Mouse (Mus musculus) limb, embryonic 11.5 days (tissue): Measurements from ENCODE around the gene Yap1. TPM values are rescaled to one million over a fixed set of nuclear protein-coding genes. Genes with fewer than 3 reads are reported as not detected.

Experiments used
- ATAC-seq: fragments of 200-750 bp; cut with Nextera tagmentation; 2 replicates; pipeline ENCODE4 v1.8.0; 2017; ENCODE audit warnings: low read depth; ENCODE audit not compliant: insufficient number of reproducible peaks, low FRiP score, low TSS enrichment
- DNase-seq: peaks from one replicate; pipeline ENCODE4 v3.0.0-alpha.2; 2015; ENCODE audit warnings: low spot score
- H3K27ac ChIP-seq: fragments of 300-500 bp; sonication (generic); replicated peaks from 2 replicates; pipeline ENCODE4 v1.5.1; 2014; ENCODE audit warnings: low read depth, mild to moderate bottlenecking, low read length
- H3K27me3 ChIP-seq: fragments of 300-500 bp; sonication (generic); 2 replicates; pipeline ENCODE4 v1.6.1; 2014; ENCODE audit warnings: mild to moderate bottlenecking, low read length, mixed read lengths; ENCODE audit not compliant: control insufficient read depth, insufficient read depth
- H3K36me3 ChIP-seq: fragments of 300-500 bp; sonication (generic); 2 replicates; pipeline ENCODE4 v1.6.1; 2014; ENCODE audit warnings: mild to moderate bottlenecking, low read length, moderate library complexity, mixed read lengths; ENCODE audit not compliant: control insufficient read depth, insufficient read depth
- H3K4me1 ChIP-seq: fragments of 300-500 bp; sonication (generic); 2 replicates; pipeline ENCODE4 v1.6.1; 2014; ENCODE audit warnings: low read length, mixed read lengths; ENCODE audit not compliant: control insufficient read depth, insufficient read depth
- H3K4me2 ChIP-seq: fragments of 300-500 bp; sonication (generic); 2 replicates; pipeline ENCODE4 v1.6.1; 2014; ENCODE audit warnings: low read depth, mild to moderate bottlenecking, moderate library complexity; ENCODE audit not compliant: severe bottlenecking
- H3K4me3 ChIP-seq: fragments of 300-500 bp; sonication (generic); 2 replicates; pipeline ENCODE4 v1.5.1; 2014; ENCODE audit warnings: low read depth, low read length
- H3K9ac ChIP-seq: fragments of 300-500 bp; sonication (generic); 2 replicates; pipeline ENCODE4 v1.6.1; 2014; ENCODE audit warnings: mild to moderate bottlenecking, low read length
- H3K9me3 ChIP-seq: fragments of 300-500 bp; sonication (generic); 2 replicates; pipeline ENCODE4 v1.6.1; 2016; ENCODE audit warnings: low read length; ENCODE audit not compliant: control insufficient read depth
- WGBS: fragments of 180-500 bp; shearing (Covaris S2); extraction: QIAGEN DNeasy Blood & Tissue Kit; methylation state at CpG from one replicate; pipeline ENCODE4 v1.1.7; 2014; 5-methylcytosine and 5-hydroxymethylcytosine counted together
- polyA plus RNA-seq: library from polyadenylated mRNA; unstranded; fragments of >200 nt; fragmentation: Nextera tagmentation; extraction: Ambion mirVana; gene quantifications from 2 replicates; pipeline ENCODE4 v1.2.1, GENCODE M21; 2014

Yap1 gene
- 52.7 and 53.8 TPM in 2 replicates for polyA plus RNA-seq

DNA sequence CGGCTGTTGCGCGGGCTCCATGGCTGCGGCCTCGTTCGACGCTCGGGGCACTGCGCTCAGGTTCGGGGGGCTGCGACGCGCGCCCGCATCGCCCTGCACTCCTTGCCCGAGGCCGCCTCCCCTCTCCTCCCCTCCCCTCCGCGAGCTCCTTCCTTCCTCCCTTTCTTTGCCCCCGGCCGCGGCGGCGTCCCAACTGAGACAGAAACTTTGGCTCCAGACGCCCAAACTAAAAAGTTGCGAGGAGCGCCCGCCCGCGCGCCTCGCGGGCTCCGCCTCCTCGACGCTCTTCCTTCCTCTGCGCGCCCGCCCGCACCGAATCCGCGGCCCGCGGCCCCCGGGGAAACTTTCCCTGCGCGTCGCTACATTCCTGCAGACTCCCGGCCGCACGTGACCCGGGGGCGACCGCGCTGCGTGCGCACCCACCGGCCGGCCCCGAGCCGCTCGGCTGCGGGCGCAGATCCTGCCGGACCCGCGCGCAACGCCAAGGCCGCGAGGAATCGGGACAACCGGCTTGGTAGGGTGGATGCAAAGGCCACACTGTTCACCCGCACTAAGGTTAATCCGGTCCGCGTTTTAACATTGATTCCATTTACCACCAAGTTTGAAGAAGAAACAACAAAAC, at the start of gene Yap1:
Gene Yap1, minus strand, starts transcription at position 227 of the 622 bp plus-strand sequence.
- 1% methylated on average over 68 of the region's 79 CpGs for WGBS
- H3K4me1 ChIP-seq = 0 out of 2 replicates have a peak, but pooled peaks cover 5% of the 10 kb centered on the region
- peaks cover 3% of the 10 kb centered on the region; the same call in 1 of the 2 replicates for H3K36me3 ChIP-seq
- peak within 1 kb of the TSS; percentile 95 for H3K4me3 ChIP-seq
- ATAC-seq = peak; percentile 84
- peak within 1 kb of the TSS; percentile 71 for H3K4me2 ChIP-seq
- peak within 1 kb of the TSS; percentile 99 for H3K9ac ChIP-seq
- peak; percentile 94 for DNase-seq
- H3K27ac ChIP-seq = peak within 1 kb of the TSS; percentile 99
- H3K27me3 ChIP-seq = no peaks in the 10 kb centered on the region
- H3K9me3 ChIP-seq = no peaks in the 10 kb centered on the region

DNA sequence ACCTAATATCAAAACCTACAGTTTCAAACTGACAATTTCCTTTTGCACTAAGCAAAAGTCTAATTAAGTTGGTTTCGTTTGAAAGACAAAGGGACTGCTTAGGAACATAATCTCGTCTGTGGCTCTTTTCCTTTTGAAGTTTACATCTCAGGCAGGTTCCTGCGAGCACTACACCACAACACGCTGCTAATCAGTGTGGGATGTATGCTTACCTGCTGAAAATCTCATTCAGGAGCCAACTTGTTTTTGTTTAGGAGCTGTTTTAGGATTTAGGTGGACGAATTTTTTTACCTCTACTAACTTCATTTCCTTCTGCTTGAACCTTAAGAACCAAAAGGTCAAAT, 38.6 kb upstream of the Yap1 start:
- no peak for DNase-seq
- Histone ChIP-seq H3K9me3 (no peaks in the 10 kb centered on the region), H3K27me3 (no peaks in the 10 kb centered on the region), H3K4me1 (no peaks in the 10 kb centered on the region; the same call in 1 of the 2 replicates), H3K27ac (no peak overlapping the region), H3K4me2 (no peak overlapping the region), H3K4me3 (peak overlapping the region; percentile 8; the same call in 1 of the 2 replicates), H3K36me3 (no peaks in the 10 kb centered on the region), H3K9ac (0 out of 2 replicates have a peak overlapping the region, but pooled peaks have one; percentile 30)
- ATAC-seq = peak; percentile 56; the same call in 1 of the 2 replicates
- 10% methylated on average over 5 of the region's 5 CpGs for WGBS

DNA sequence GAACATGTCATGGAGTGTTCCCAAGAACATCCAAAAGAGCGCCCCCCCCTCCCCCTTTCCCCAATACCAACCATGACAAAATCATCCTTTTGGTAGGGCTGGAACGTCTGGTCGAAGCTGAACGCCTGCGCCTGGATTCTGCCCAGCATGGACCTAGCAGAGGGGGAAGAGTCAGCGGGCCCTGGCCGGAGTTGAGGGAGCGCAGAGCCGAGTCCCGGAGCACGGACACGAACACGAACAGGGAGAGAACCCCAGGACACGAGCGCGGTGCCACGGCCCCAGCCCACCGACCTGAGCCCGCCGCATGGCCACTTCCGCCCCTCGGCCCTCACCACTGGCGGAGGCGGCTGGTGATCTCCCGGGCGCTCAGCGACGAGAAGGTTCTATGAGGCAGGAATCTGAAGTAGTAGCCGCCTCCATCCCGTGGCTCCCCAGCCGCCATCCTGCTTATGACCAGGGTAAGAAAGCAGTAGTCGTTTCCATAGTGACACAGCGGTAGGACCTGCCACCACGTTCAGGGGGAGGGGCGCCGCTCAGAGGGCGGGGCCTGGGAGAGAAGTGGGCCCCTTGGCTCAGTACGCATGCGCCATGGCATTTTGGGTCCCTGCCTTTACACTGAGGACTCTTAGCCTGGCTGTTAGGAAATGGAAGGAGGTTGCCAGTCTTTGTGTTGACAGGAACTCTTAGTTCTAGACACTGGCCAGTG, 38.1 kb upstream of the Yap1 start, which contains the start of gene Cfap300:
Gene Cfap300, minus strand, starts transcription at position 486 of the 706 bp plus-strand sequence.
- WGBS = under 1% methylated on average over 36 of the region's 39 CpGs
- peak within 1 kb of the TSS; percentile 57 for H3K4me3 ChIP-seq
- DNase-seq (peak; percentile 99), ATAC-seq (peak; percentile 97)
- H3K9me3 ChIP-seq = no peaks in the 10 kb centered on the region
- H3K27me3 ChIP-seq = no peaks in the 10 kb centered on the region
- H3K4me1 ChIP-seq = no peaks in the 10 kb centered on the region; the same call in 1 of the 2 replicates
- H3K27ac ChIP-seq = no peak within 1 kb of the TSS; the same call in 1 of the 2 replicates
- no peaks in the 10 kb centered on the region for H3K36me3 ChIP-seq
- peak within 1 kb of the TSS; percentile 58 for H3K9ac ChIP-seq
- peak within 1 kb of the TSS; percentile 59 for H3K4me2 ChIP-seq

DNA sequence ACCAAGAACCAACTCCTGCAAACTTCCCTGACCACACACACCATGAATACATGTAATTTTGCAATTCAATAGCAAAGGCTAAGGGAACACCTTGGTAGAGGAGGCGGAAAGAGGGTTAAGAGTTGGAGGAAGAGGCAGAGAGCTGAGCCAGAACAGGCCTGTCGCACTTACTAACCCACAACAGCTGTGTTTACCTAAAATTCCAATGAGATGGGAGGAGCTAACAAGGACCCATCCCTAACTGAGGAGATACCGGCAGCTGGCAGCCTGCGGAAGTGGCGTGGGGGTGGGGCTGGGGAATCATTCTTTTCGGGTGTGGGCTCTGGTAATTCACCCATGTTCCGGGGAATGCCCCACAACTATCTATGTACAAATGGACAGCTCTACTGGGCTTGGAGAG, 31.1 kb upstream of the Yap1 start:
- Histone ChIP-seq H3K4me3 (no peak overlapping the region), H3K4me1 (no peaks in the 10 kb centered on the region), H3K27ac (no peak overlapping the region), H3K27me3 (no peaks in the 10 kb centered on the region), H3K36me3 (no peaks in the 10 kb centered on the region), H3K9me3 (no peaks in the 10 kb centered on the region), H3K9ac (no peak overlapping the region), H3K4me2 (no peak overlapping the region)
- WGBS = 17% methylated on average over 7 of the region's 7 CpGs
- DNase-seq (no peak), ATAC-seq (peak; percentile 33; the same call in 1 of the 2 replicates)

DNA sequence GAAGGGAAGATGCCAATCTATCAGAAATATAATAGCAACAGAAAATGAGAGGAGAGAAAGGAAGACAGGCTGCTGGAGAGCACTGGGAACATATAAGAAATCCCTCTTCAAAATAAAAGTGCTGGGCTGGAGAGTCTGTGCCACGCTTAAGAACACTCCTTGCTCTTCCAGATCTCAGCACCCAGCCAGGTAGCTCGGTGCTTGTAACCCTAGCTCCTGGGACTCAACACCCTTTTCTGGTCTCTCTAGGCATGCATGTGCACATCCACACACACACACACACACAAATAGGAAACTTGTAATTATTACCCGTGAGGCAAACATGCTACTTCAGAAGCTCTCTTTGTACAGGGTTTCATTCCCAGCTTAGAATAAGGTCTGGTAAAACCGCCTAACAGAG, 30.7 kb upstream of the Yap1 start:
- Histone ChIP-seq H3K4me3 (no peak overlapping the region), H3K36me3 (no peaks in the 10 kb centered on the region), H3K4me1 (no peaks in the 10 kb centered on the region), H3K9ac (no peak overlapping the region), H3K27ac (no peak overlapping the region), H3K27me3 (no peaks in the 10 kb centered on the region), H3K4me2 (no peak overlapping the region), H3K9me3 (no peaks in the 10 kb centered on the region)
- 38% methylated on average over 4 of the region's 4 CpGs for WGBS
- DNase-seq = no peak
- ATAC-seq = no peak

DNA sequence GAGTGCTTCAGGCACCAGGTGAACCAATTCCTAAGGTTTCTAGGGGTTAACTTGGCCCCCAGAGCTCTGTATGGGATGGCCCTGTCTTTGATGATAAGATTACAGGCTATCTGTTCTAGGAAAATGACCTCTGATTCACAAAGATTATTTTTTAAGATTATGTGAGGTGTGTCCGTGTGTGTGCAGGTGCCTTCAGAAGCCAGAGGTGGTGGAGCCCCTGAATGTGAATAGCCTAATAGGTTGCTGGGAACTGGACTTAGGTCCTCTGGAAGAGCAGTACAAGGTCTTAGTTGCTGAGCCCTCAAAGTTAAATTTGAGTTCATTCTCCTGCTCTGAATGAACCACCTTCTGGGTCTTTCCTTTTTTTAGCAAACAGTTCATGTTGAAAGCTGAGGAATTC, 29.7 kb upstream of the Yap1 start:
- H3K4me2 ChIP-seq = no peak overlapping the region
- H3K4me1 ChIP-seq = no peaks in the 10 kb centered on the region
- 84% methylated on average over 1 of the region's 1 CpGs for WGBS
- DNase-seq (no peak), ATAC-seq (no peak)
- no peaks in the 10 kb centered on the region for H3K36me3 ChIP-seq
- H3K27ac ChIP-seq = no peak overlapping the region
- H3K9ac ChIP-seq = no peak overlapping the region
- no peaks in the 10 kb centered on the region for H3K27me3 ChIP-seq
- H3K4me3 ChIP-seq = no peak overlapping the region
- H3K9me3 ChIP-seq = no peaks in the 10 kb centered on the region

DNA sequence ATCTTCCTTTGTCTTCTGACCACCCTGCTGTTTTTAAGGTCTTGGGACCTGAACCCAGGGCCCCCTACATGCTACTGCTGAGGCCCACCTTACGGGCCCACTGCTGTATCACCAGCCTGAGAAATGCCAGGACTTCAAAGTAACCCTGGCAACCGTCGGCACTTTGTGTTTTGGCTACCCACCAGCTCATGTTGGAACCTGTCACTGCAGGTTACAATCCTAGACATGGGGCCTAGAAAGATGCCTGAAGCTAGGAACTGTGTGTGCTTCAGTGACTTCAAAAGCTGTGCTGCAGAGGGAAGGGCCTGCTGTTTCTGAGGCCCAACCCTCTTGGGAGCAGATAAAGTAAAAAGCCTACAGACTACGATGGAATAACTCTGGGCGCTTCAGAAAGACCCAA, 28.5 kb upstream of the Yap1 start:
- no peak overlapping the region for H3K4me3 ChIP-seq
- H3K27me3 ChIP-seq = no peaks in the 10 kb centered on the region
- no peak for ATAC-seq
- H3K9ac ChIP-seq = no peak overlapping the region
- H3K36me3 ChIP-seq = no peaks in the 10 kb centered on the region
- no peak overlapping the region for H3K4me2 ChIP-seq
- no peak overlapping the region for H3K27ac ChIP-seq
- DNase-seq = no peak
- no peaks in the 10 kb centered on the region for H3K4me1 ChIP-seq
- 70% methylated on average over 5 of the region's 5 CpGs for WGBS
- no peaks in the 10 kb centered on the region for H3K9me3 ChIP-seq

DNA sequence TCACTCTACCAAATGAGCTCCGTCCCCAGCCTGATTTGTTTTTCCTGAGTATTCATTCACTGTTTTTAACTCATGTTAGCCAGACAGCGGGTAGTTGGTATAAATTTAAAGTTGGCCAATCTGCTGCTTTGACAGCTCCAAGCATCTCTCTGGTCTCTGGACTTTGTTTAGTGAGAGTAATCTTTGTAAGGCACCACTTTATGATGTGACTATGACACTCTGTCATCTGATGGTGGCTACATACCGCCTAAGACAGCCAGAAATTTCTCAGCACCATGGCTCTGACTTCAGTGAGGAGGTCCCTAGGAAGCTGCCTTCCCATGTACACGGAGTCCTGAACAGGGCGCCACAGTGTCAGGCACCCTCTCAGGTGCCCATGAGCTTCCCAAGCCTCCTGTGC, 14.2 kb upstream of the Yap1 start:
- WGBS = 84% methylated on average over 5 of the region's 5 CpGs
- H3K9me3 ChIP-seq = no peaks in the 10 kb centered on the region
- no peak overlapping the region for H3K4me2 ChIP-seq
- no peaks in the 10 kb centered on the region for H3K36me3 ChIP-seq
- H3K9ac ChIP-seq = no peak overlapping the region
- H3K27me3 ChIP-seq = no peaks in the 10 kb centered on the region
- no peak for ATAC-seq
- H3K27ac ChIP-seq = no peak overlapping the region
- DNase-seq = no peak
- no peaks in the 10 kb centered on the region for H3K4me1 ChIP-seq
- H3K4me3 ChIP-seq = no peak overlapping the region
